Mouse (Mus musculus): ENCODE measurements around the gene Snx9.

Gene Snx9

GRCm38 (mm10) chr17:5807847-5808386 lies 33.2 kb upstream of the Snx9 start:
- no peak for DNase-seq

GRCm38 (mm10) chr17:5813863-5814640 lies 27.1 kb upstream of the Snx9 start:
- DNase-seq, result no peak

GRCm38 (mm10) chr17:5814641-5814920 lies 26.5 kb upstream of the Snx9 start:
- DNase-seq, result no peak

- no peak for DNase-seq
These were observed 23.3 kb upstream of the Snx9 start for GRCm38 (mm10) chr17:5817871-5818270.

- no peak for DNase-seq
These were observed 22.0 kb upstream of the Snx9 start for GRCm38 (mm10) chr17:5819105-5819504.

- DNase-seq, result no peak
These were observed 21.3 kb upstream of the Snx9 start for GRCm38 (mm10) chr17:5819799-5820201.

- no peak for DNase-seq
These were observed 18.6 kb upstream of the Snx9 start for GRCm38 (mm10) chr17:5822541-5822940.

- DNase-seq, result no peak
These were observed 18.1 kb upstream of the Snx9 start for GRCm38 (mm10) chr17:5823032-5823431.

GRCm38 (mm10) chr17:5827836-5828582 lies 13.1 kb upstream of the Snx9 start:
- DNase-seq, result no peak

- DNase-seq, result no peak
These were observed 12.6 kb upstream of the Snx9 start for GRCm38 (mm10) chr17:5828583-5828836.

- DNase-seq, result no peak
These were observed 12.2 kb upstream of the Snx9 start for GRCm38 (mm10) chr17:5828944-5829343.

- no peak for DNase-seq
These were observed 11.2 kb upstream of the Snx9 start for GRCm38 (mm10) chr17:5829930-5830329.

- no peak for DNase-seq
These were observed 10.7 kb upstream of the Snx9 start for GRCm38 (mm10) chr17:5830382-5830781.

GRCm38 (mm10) chr17:5830832-5831231 lies 10.3 kb upstream of the Snx9 start:
- no peak for DNase-seq

- DNase-seq, result no peak
These were observed 9.8 kb upstream of the Snx9 start for GRCm38 (mm10) chr17:5831257-5831806.

GRCm38 (mm10) chr17:5834166-5834565 lies 7.0 kb upstream of the Snx9 start:
- DNase-seq, result no peak

GRCm38 (mm10) chr17:5834798-5835328 lies 6.3 kb upstream of the Snx9 start:
- DNase-seq, result no peak

GRCm38 (mm10) chr17:5839549-5840240 lies 1.4 kb upstream of the Snx9 start:
- DNase-seq, result no peak

- DNase-seq, result peak; percentile 40
These were observed 490 bp upstream of the Snx9 start for GRCm38 (mm10) chr17:5840550-5841127.

- no peak for DNase-seq
These were observed 779 bp downstream of the Snx9 start for GRCm38 (mm10) chr17:5841943-5842273.

GRCm38 (mm10) chr17:5842988-5843640 lies 2.0 kb downstream of the Snx9 start:
- DNase-seq, result no peak

GRCm38 (mm10) chr17:5843641-5843990 lies 2.5 kb downstream of the Snx9 start:
- no peak for DNase-seq

- no peak for DNase-seq
These were observed 4.2 kb downstream of the Snx9 start for GRCm38 (mm10) chr17:5845376-5845775.

All from cerebellum, adult 11 months (tissue).